In the genomic region with DNA sequence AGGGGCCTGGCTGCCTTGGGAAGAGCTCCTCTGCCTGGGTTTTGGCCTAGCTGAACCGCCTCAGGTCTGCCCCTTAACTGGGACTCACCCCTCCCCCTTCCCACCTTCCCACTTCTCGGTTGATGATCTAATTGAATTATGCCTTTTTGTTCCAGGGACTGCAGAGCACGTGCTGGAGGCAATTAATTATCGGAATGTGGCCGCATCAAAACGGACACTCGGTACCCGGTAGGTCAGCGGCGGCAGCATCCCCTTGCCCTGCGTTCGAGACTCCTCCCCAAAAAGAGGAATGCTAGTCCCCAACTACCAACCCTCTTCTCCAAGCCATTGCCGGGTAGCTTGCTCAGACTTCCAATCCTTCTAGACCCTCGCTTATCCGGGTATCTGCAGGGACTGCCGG, we compare ENCODE assay signal across 18 mouse cellular contexts. TPM values are rescaled to one million over a fixed set of nuclear protein-coding genes. Genes with fewer than 3 reads are reported as not detected.
DNase-seq lines count a peak whose midpoint lies in the region; ATAC-seq and TF ChIP-seq lines count a peak whose summit lies in the region.
"Had no signal": no experiment of that assay in that cellular context is flagged by ENCODE, and none has a peak within 500 bp of the region (broad histone marks: within the 10 kb centered on the region; RNA-seq: fewer than 3 reads in every experiment).

No protein-coding gene starts in this region.

- H3K9ac ChIP-seq in ES-E14 (ENCODE audit: insufficient read depth, low read depth, low read length, poor library complexity, severe bottlenecking), result peak overlapping the region; percentile 72
- no peak overlapping the region for H3K9ac ChIP-seq in embryonic facial prominence, embryonic 11.5 days (replicated peaks; ENCODE audit: low read length)
- H3K9ac ChIP-seq in hindbrain, postnatal 0 days (replicated peaks; ENCODE audit: low read length), result no peak overlapping the region
- no peak overlapping the region for H3K9ac ChIP-seq in midbrain, postnatal 0 days (replicated peaks; ENCODE audit: low read length, poor library complexity, severe bottlenecking)
- H3K9ac ChIP-seq: heart, embryonic 13.5 days; liver, embryonic 15.5 days had no signal

- peaks cover 15% of the 10 kb centered on the region; the same call in 1 of the 2 replicates for H3K36me3 ChIP-seq in ES-E14 (ENCODE audit: control insufficient read depth, insufficient read depth, low read length, poor library complexity, severe bottlenecking)
- no peaks in the 10 kb centered on the region for H3K36me3 ChIP-seq in embryonic facial prominence, embryonic 11.5 days (replicated peaks; ENCODE audit: control insufficient read depth, insufficient read depth, low read depth, low read length)
- H3K36me3 ChIP-seq in hindbrain, postnatal 0 days (ENCODE audit: insufficient read depth, low read length), result no peaks in the 10 kb centered on the region
- no peaks in the 10 kb centered on the region for H3K36me3 ChIP-seq in midbrain, postnatal 0 days (ENCODE audit: insufficient read depth, low read length)
- H3K36me3 ChIP-seq: heart, embryonic 13.5 days; liver, embryonic 15.5 days had no signal

- DNase-seq in ES-E14 (ENCODE audit: low read depth, low spot score) (no peak), adipocyte (ENCODE audit: low spot score) (no peak)
- DNase-seq in embryonic facial prominence, embryonic 11.5 days (ENCODE audit: low spot score), result peak; percentile 9
- no peak for DNase-seq in hindbrain, postnatal 0 days (ENCODE audit: low spot score)
- no peak for DNase-seq in midbrain, postnatal 0 days (ENCODE audit: low spot score)
- no peak for DNase-seq in left cerebral cortex, adult 18-20 months (ENCODE audit: low spot score in 2 of 2)
- no peak for DNase-seq in cerebellum, postnatal 36 days
- DNase-seq: cerebellum, adult 9-10 months; gastrocnemius, postnatal 10 days; kidney, postnatal 36 days had no signal

- ATAC-seq in embryonic facial prominence, embryonic 11.5 days (replicated peaks; ENCODE audit: insufficient number of reproducible peaks, low FRiP score, low TSS enrichment, low read depth), result no peak
- ATAC-seq in hindbrain, postnatal 0 days, result no peak
- no peak for ATAC-seq in midbrain, postnatal 0 days (ENCODE audit: low FRiP score)
- no peak for ATAC-seq in monocyte, adult 5-6 weeks (replicated peaks; ENCODE audit: insufficient number of reproducible peaks, low FRiP score, low TSS enrichment, poor library complexity, severe bottlenecking)
- ATAC-seq: CD4-positive, CD25-positive, alpha-beta regulatory T cell, adult 4 months had no signal

- peak overlapping the region; percentile 41 to 79; a peak in 3 of 4 replicates for H3K4me3 ChIP-seq in ES-E14 (ENCODE audit: insufficient read depth in 1 of 2, low read depth in 1 of 2, low read length in 2 of 2, poor library complexity in 1 of 2, severe bottlenecking in 1 of 2)
- H3K4me3 ChIP-seq in embryonic facial prominence, embryonic 11.5 days (ENCODE audit: low read depth, low read length), result no peak overlapping the region
- peak overlapping the region; percentile 11; the same call in 1 of the 2 replicates for H3K4me3 ChIP-seq in hindbrain, postnatal 0 days (ENCODE audit: low read length)
- no peak overlapping the region for H3K4me3 ChIP-seq in midbrain, postnatal 0 days (ENCODE audit: low read depth, low read length)
- H3K4me3 ChIP-seq: heart, embryonic 13.5 days; liver, embryonic 15.5 days had no signal

- H3K27me3 ChIP-seq in embryonic facial prominence, embryonic 11.5 days (ENCODE audit: control insufficient read depth, insufficient read depth, low read length), result peaks cover 8% of the 10 kb centered on the region
- no peaks in the 10 kb centered on the region for H3K27me3 ChIP-seq in hindbrain, postnatal 0 days (ENCODE audit: insufficient read depth, low read length)
- no peaks in the 10 kb centered on the region for H3K27me3 ChIP-seq in midbrain, postnatal 0 days (ENCODE audit: insufficient read depth, low read length)

- 16% methylated on average over 15 of the region's 16 CpGs for WGBS in embryonic facial prominence, embryonic 11.5 days
- WGBS in hindbrain, postnatal 0 days, result 20% methylated on average over 16 of the region's 16 CpGs
- 21% methylated on average over 16 of the region's 16 CpGs for WGBS in midbrain, postnatal 0 days

- TF ChIP-seq CTCF in hindbrain, postnatal 0 days (IDR thresholded peaks at IDR 0.05; ENCODE audit: low read depth), result no peak
- no peak for TF ChIP-seq CTCF in midbrain, postnatal 0 days (IDR thresholded peaks at IDR 0.05)

- H3K9me3 ChIP-seq in ES-E14 (ENCODE audit: control insufficient read depth, insufficient read depth, low read depth, low read length), result no peaks in the 10 kb centered on the region
- H3K9me3 ChIP-seq in embryonic facial prominence, embryonic 11.5 days (replicated peaks; ENCODE audit: control insufficient read depth, low read length), result no peaks in the 10 kb centered on the region
- H3K9me3 ChIP-seq in hindbrain, postnatal 0 days (ENCODE audit: low read length), result no peaks in the 10 kb centered on the region
- no peaks in the 10 kb centered on the region for H3K9me3 ChIP-seq in midbrain, postnatal 0 days (ENCODE audit: low read length)
- H3K9me3 ChIP-seq: heart, embryonic 13.5 days; liver, embryonic 15.5 days had no signal

- H3K4me2 ChIP-seq in embryonic facial prominence, embryonic 11.5 days (ENCODE audit: low read depth, low read length), result no peak overlapping the region
- peak overlapping the region; percentile 56 for H3K4me2 ChIP-seq in hindbrain, postnatal 0 days (ENCODE audit: low read depth, low read length)
- peak overlapping the region; percentile 18; the same call in 1 of the 2 replicates for H3K4me2 ChIP-seq in midbrain, postnatal 0 days (ENCODE audit: low read depth, low read length, poor library complexity, severe bottlenecking)
- H3K4me2 ChIP-seq: heart, embryonic 13.5 days; liver, embryonic 15.5 days had no signal

- in situ Hi-C loops in ES-E14 (cut with MboI; ENCODE audit: low sequenced_read_pairs in 2 of 2, unreplicated experiment in 2 of 2), result no loop called here

- peak overlapping the region; percentile 85 for H3K27ac ChIP-seq in ES-E14 (ENCODE audit: insufficient read depth, low read depth, low read length, poor library complexity, severe bottlenecking)
- H3K27ac ChIP-seq in embryonic facial prominence, embryonic 11.5 days (replicated peaks; ENCODE audit: low read depth, low read length), result no peak overlapping the region
- no peak overlapping the region; the same call in 1 of the 2 replicates for H3K27ac ChIP-seq in hindbrain, postnatal 0 days
- H3K27ac ChIP-seq in midbrain, postnatal 0 days (ENCODE audit: low read depth, low read length), result no peak overlapping the region
- H3K27ac ChIP-seq: heart, embryonic 13.5 days; liver, embryonic 15.5 days had no signal

- H3K4me1 ChIP-seq in ES-E14 (ENCODE audit: control insufficient read depth in 2 of 2, insufficient read depth in 2 of 2, low read length in 2 of 2, poor library complexity in 1 of 2), result 0 out of 4 replicates have a peak, but pooled peaks cover 0 to 2% of the 10 kb centered on the region in 2 experiments
- H3K4me1 ChIP-seq in embryonic facial prominence, embryonic 11.5 days (ENCODE audit: control insufficient read depth, insufficient read depth, low read length), result no peaks in the 10 kb centered on the region
- no peaks in the 10 kb centered on the region for H3K4me1 ChIP-seq in hindbrain, postnatal 0 days (ENCODE audit: insufficient read depth, low read length)
- H3K4me1 ChIP-seq in midbrain, postnatal 0 days (ENCODE audit: insufficient read depth, low read length), result no peaks in the 10 kb centered on the region
- H3K4me1 ChIP-seq: liver, embryonic 15.5 days had no signal

TF ChIP-seq in ES-E14, 5 proteins besides CTCF, POLR2A, EP300 and RAD21:
- no peak for TF ChIP-seq HCFC1 (IDR thresholded peaks at IDR 0.05; ENCODE audit: borderline replicate concordance, insufficient read depth, low read length)
- no peak for TF ChIP-seq ZNF384 (IDR thresholded peaks at IDR 0.05; ENCODE audit: low read depth, low read length)
- TF ChIP-seq ZC3H11A (IDR thresholded peaks at IDR 0.05; ENCODE audit: borderline replicate concordance, low read depth, low read length), result no peak
- no peak for TF ChIP-seq CHD2 (IDR thresholded peaks at IDR 0.05; ENCODE audit: low read depth, low read length)
- TF ChIP-seq MAFK (IDR thresholded peaks at IDR 0.05; ENCODE audit: insufficient read depth, low read depth, low read length), result no peak
TF ChIP-seq in ES-E14: peak in this region for 0.

RNA-seq across cellular contexts. Expression of a gene that starts 5.6 kb away (rescaled TPM):
- total RNA-seq in ES-E14 (2012; rRNA removed), result 40.4 and 41.0 TPM in 2 replicates
- 3.9 and 4.6 TPM in 2 replicates for polyA plus RNA-seq in embryonic facial prominence, embryonic 11.5 days (2014; fragmentation: Nextera tagmentation; extraction: Ambion mirVana)
- total RNA-seq in hindbrain, postnatal 0 days (2014; rRNA removed), result 17.1 and 31.4 TPM in 2 replicates
- 15.7 and 15.8 TPM in 2 replicates for polyA plus RNA-seq in hindbrain, postnatal 0 days (2015; fragmentation: Nextera tagmentation; extraction: Ambion mirVana)
- 14.4 and 17.7 TPM in 2 replicates for total RNA-seq in midbrain, postnatal 0 days (2014; rRNA removed)
- polyA plus RNA-seq in midbrain, postnatal 0 days (2015; fragmentation: Nextera tagmentation; extraction: Ambion mirVana), result 7.9 and 9.7 TPM in 2 replicates
- total RNA-seq in left cerebral cortex, adult 18-20 months (2021), result 1 to 10 TPM; 1.3 to 1.7 TPM
- total RNA-seq in monocyte, adult 5-6 weeks (2017), result not detected in 3 replicates
- total RNA-seq: gastrocnemius, postnatal 10 days; megakaryocyte, adult 5-6 weeks had no signal
- polyA plus RNA-seq: intestine, embryonic 14.5 days; liver, embryonic 15.5 days; small intestine, adult 2 months; stomach, embryonic 16.5 days had no signal

Comparison
In these comparisons a context has a peak if more than half of its experiments do, and no peak if none do; other contexts are left out.
1. H3K4me3 ChIP-seq: peak in ES-E14 (2 of 2) and hindbrain, postnatal 0 days (single experiment); none in embryonic facial prominence, embryonic 11.5 days (single experiment) and midbrain, postnatal 0 days (single experiment).